Mouse (Mus musculus) myocyte (in vitro differentiated cells): ENCODE data around the gene Pcf11. TPM values are rescaled to one million over a fixed set of nuclear protein-coding genes. Genes with fewer than 3 reads are reported as not detected.

Source experiments
- H3K27me3 ChIP-seq: one replicate; pipeline ENCODE4 v1.6.1; 2011; ENCODE audit not compliant: control insufficient read depth, insufficient read depth, insufficient read length
- H3K36me3 ChIP-seq: one replicate; pipeline ENCODE4 v1.6.1; 2011; ENCODE audit not compliant: control insufficient read depth, insufficient read depth
- H3K4me2 ChIP-seq: one replicate; pipeline ENCODE4 v1.6.1; 2011; ENCODE audit warnings: low read depth, control low read depth
- H3K4me3 ChIP-seq: one replicate; pipeline ENCODE4 v1.5.1; 2011; ENCODE audit warnings: mild to moderate bottlenecking, control low read depth, moderate library complexity
- H3K79me2 ChIP-seq: one replicate; pipeline ENCODE4 v1.6.1; 2011; ENCODE audit not compliant: control insufficient read depth, insufficient read depth
- H3ac ChIP-seq: one replicate; pipeline ENCODE4 v1.6.1; 2011; ENCODE audit not compliant: control insufficient read depth, insufficient read length
- CEBPB ChIP-seq: IDR thresholded peaks from 2 replicates; pipeline ENCODE4 v1.6.1; 2011; ENCODE audit warnings: mild to moderate bottlenecking, moderate library complexity; ENCODE audit not compliant: poor library complexity, insufficient read depth, severe bottlenecking
- E2F4 ChIP-seq: IDR thresholded peaks from one replicate; pipeline ENCODE4 v1.6.1; 2011; ENCODE audit warnings: mild to moderate bottlenecking, control low read depth, moderate library complexity; ENCODE audit not compliant: insufficient read depth
- MAX ChIP-seq: IDR thresholded peaks from one replicate; pipeline ENCODE4 v1.6.1; 2011; ENCODE audit warnings: low read depth, mild to moderate bottlenecking, control low read depth
- MYOD1 ChIP-seq, 3 experiments: IDR thresholded peaks; one replicate each; pipeline ENCODE4 v1.6.1; 2011; ENCODE audit warnings: control low read depth in 2 of 3, low read depth in 2 of 3, mild to moderate bottlenecking in 2 of 3, moderate library complexity in 1 of 3; ENCODE audit not compliant: insufficient read length in 2 of 3, control insufficient read depth in 1 of 3
- MYOG ChIP-seq, 3 experiments: IDR thresholded peaks; one replicate each; pipeline ENCODE4 v1.6.1; 2011; ENCODE audit warnings: control low read depth in 2 of 3, low read depth in 2 of 3, mild to moderate bottlenecking in 2 of 3; ENCODE audit not compliant: insufficient read length in 2 of 3, control insufficient read depth in 1 of 3, insufficient read depth in 1 of 3
- POLR2A ChIP-seq: IDR thresholded peaks from one replicate; pipeline ENCODE4 v1.6.1; 2011; ENCODE audit warnings: low read depth, mild to moderate bottlenecking, control low read depth, moderate library complexity; ENCODE audit not compliant: insufficient read length
- POLR2AphosphoS2 ChIP-seq: IDR thresholded peaks from one replicate; pipeline ENCODE4 v1.6.1; 2011; ENCODE audit warnings: low read depth, control low read depth; ENCODE audit not compliant: insufficient read length
- REST ChIP-seq: IDR thresholded peaks from one replicate; pipeline ENCODE4 v1.6.1; 2011; ENCODE audit warnings: mild to moderate bottlenecking, control low read depth, moderate library complexity; ENCODE audit not compliant: insufficient read depth, insufficient read length
- SRF ChIP-seq: IDR thresholded peaks from one replicate; pipeline ENCODE4 v1.6.1; 2011; ENCODE audit warnings: low read depth; ENCODE audit not compliant: control insufficient read depth, insufficient read length
- TCF12 ChIP-seq: IDR thresholded peaks from one replicate; pipeline ENCODE4 v1.6.1; 2011; ENCODE audit warnings: mild to moderate bottlenecking, control low read depth; ENCODE audit not compliant: poor library complexity, insufficient read depth, severe bottlenecking
- TCF3 ChIP-seq: IDR thresholded peaks from one replicate; pipeline ENCODE4 v1.6.1; 2011; ENCODE audit warnings: low read depth, control low read depth; ENCODE audit not compliant: insufficient read length
- USF1 ChIP-seq: IDR thresholded peaks from one replicate; pipeline ENCODE4 v1.6.1; 2011; ENCODE audit warnings: low read depth, mild to moderate bottlenecking, control low read depth, moderate library complexity
- polyA plus RNA-seq: library from polyadenylated mRNA; unstranded; fragments of >200 nt; fragmentation: generic; extraction: Trizol; gene quantifications from one replicate; pipeline ENCODE4 v1.2.1, GENCODE M21; 2012; ENCODE audit warnings: missing spikeins

The Pcf11 gene
- polyA plus RNA-seq, 1 experiment = 11.1 TPM

- H3K36me3 ChIP-seq = no peaks in the 10 kb centered on the region
- no peaks in the 10 kb centered on the region for H3K27me3 ChIP-seq
- no peak overlapping the region for H3K4me2 ChIP-seq
- H3ac ChIP-seq = no peak overlapping the region
- no peaks in the 10 kb centered on the region for H3K79me2 ChIP-seq
- TF ChIP-seq POLR2A (no peak), MYOG (IDR thresholded peaks at IDR 0.05; ENCODE audit: control insufficient read depth in 1 of 3, insufficient read depth in 1 of 3, insufficient read length in 2 of 3, low read depth in 2 of 3) (no peak), MAX (no peak), E2F4 (no peak), TCF3 (no peak), REST (no peak), TCF12 (no peak), POLR2AphosphoS2 (no peak), USF1 (no peak), CEBPB (no peak), SRF (no peak), MYOD1 (IDR thresholded peaks at IDR 0.05; ENCODE audit: control insufficient read depth in 1 of 3, insufficient read length in 2 of 3, low read depth in 2 of 3) (no peak)
- H3K4me3 ChIP-seq = no peak overlapping the region
These were observed 35.8 kb upstream of the Pcf11 start for GRCm38 (mm10) chr7:92705534-92705933.

- no peak overlapping the region for H3ac ChIP-seq
- no peak overlapping the region for H3K4me3 ChIP-seq
- no peak for TF ChIP-seq SRF
These were observed 33.9 kb upstream of the Pcf11 start for GRCm38 (mm10) chr7:92703661-92704060.

GRCm38 (mm10) chr7:92698770-92699169 lies 29.0 kb upstream of the Pcf11 start:
- Histone ChIP-seq H3ac (no peak overlapping the region), H3K36me3 (no peaks in the 10 kb centered on the region), H3K27me3 (no peaks in the 10 kb centered on the region), H3K4me2 (no peak overlapping the region), H3K79me2 (no peaks in the 10 kb centered on the region), H3K4me3 (no peak overlapping the region)
- TF ChIP-seq POLR2A (no peak), E2F4 (no peak), MYOD1 (IDR thresholded peaks at IDR 0.05; ENCODE audit: control insufficient read depth in 1 of 3, insufficient read length in 2 of 3, low read depth in 2 of 3) (no peak), TCF12 (no peak), CEBPB (no peak), MAX (no peak), TCF3 (no peak), REST (no peak), USF1 (no peak), MYOG (IDR thresholded peaks at IDR 0.05; ENCODE audit: control insufficient read depth in 1 of 3, insufficient read depth in 1 of 3, insufficient read length in 2 of 3, low read depth in 2 of 3) (no peak), SRF (no peak), POLR2AphosphoS2 (no peak)

More at GRCm38 (mm10) chr7:92703661-92704060, 33.9 kb upstream of the Pcf11 start:
- Histone ChIP-seq H3K27me3 (no peaks in the 10 kb centered on the region), H3K36me3 (no peaks in the 10 kb centered on the region), H3K4me2 (no peak overlapping the region), H3K79me2 (no peaks in the 10 kb centered on the region)

GRCm38 (mm10) chr7:92696395-92696794 lies 26.7 kb upstream of the Pcf11 start:
- Histone ChIP-seq H3ac (no peak overlapping the region), H3K79me2 (no peaks in the 10 kb centered on the region), H3K27me3 (no peaks in the 10 kb centered on the region), H3K4me2 (no peak overlapping the region), H3K4me3 (no peak overlapping the region), H3K36me3 (no peaks in the 10 kb centered on the region)
- TF ChIP-seq USF1 (no peak), POLR2AphosphoS2 (no peak), SRF (no peak), MAX (no peak), REST (no peak), POLR2A (no peak), CEBPB (no peak), TCF3 (no peak), E2F4 (no peak), MYOD1 (IDR thresholded peaks at IDR 0.05; ENCODE audit: control insufficient read depth in 1 of 3, insufficient read length in 2 of 3, low read depth in 2 of 3) (no peak), TCF12 (no peak), MYOG (IDR thresholded peaks at IDR 0.05; ENCODE audit: control insufficient read depth in 1 of 3, insufficient read depth in 1 of 3, insufficient read length in 2 of 3, low read depth in 2 of 3) (no peak)

GRCm38 (mm10) chr7:92689101-92689500 lies 19.4 kb upstream of the Pcf11 start:
- Histone ChIP-seq H3K79me2 (no peaks in the 10 kb centered on the region), H3ac (no peak overlapping the region), H3K27me3 (no peaks in the 10 kb centered on the region), H3K4me3 (no peak overlapping the region), H3K36me3 (no peaks in the 10 kb centered on the region), H3K4me2 (no peak overlapping the region)
- TF ChIP-seq MAX (no peak), E2F4 (no peak), REST (no peak), USF1 (no peak), SRF (no peak), MYOD1 (IDR thresholded peaks at IDR 0.05; ENCODE audit: control insufficient read depth in 1 of 3, insufficient read length in 2 of 3, low read depth in 2 of 3) (no peak), TCF3 (no peak), MYOG (IDR thresholded peaks at IDR 0.05; ENCODE audit: control insufficient read depth in 1 of 3, insufficient read depth in 1 of 3, insufficient read length in 2 of 3, low read depth in 2 of 3) (no peak), POLR2AphosphoS2 (no peak), CEBPB (no peak), TCF12 (no peak), POLR2A (no peak)
